Mouse (Mus musculus) erythroblast, embryonic 14.5 days (primary cell): ENCODE measurements around the gene Fcer1g.

Experiments
- GATA1 ChIP-seq: IDR thresholded peaks from 2 replicates; pipeline ENCODE4 v1.6.1; 2012; ENCODE audit warnings: low read length, inconsistent platforms, mixed read lengths
- TAL1 ChIP-seq: IDR thresholded peaks from 3 replicates; pipeline ENCODE4 v1.6.1; 2012; ENCODE audit warnings: low read length, inconsistent platforms, mixed read lengths

DNA sequence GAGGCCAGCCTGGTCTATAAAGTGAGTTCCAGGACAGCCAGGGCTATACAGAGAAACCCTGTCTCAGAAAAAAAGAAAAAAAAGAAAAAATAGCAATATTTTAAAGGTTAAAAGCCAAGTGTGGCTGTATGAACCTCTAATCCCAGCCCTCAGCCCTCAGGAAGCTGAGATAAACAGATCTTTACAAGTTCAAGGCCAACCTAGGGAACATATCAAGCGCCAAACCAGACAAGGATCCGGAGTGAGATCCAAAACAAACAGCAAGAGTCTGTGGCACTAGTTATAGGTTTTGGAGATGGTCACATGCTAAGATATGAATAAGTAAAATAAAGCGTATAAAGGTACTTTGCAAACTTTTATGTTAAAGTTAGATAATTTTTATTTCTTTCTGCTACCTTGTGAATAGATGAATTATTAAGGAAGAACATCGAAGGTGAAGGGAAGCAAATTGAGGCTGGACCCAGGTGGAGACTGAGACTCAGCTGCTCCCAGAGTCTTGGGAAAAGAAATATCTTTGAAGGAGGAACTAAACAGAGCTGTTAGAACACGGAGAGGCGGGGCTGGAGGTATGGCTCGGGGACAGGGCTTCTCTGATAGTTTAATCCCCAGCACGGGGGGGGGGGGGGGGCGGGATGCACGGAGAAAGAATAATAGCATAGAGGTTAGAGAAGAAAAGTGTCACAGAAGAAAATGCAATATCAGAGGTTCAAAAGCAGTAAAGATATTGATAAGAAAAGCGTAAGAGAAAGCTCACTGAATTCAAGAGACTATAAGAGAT, 30.5 kb downstream of the Fcer1g start:
- TF ChIP-seq GATA1, result no peak
- no peak for TF ChIP-seq TAL1
